Mouse (Mus musculus) CD8-positive naive resting alpha-beta T cell, adult 2 months (primary cell): ENCODE measurements around the gene Itgam.
"Not testable (repeated sequence)": the region's sequence is repeated elsewhere in the genome, so short reads cannot be mapped to it uniquely, and the experiment has no call there.

ENCODE experiments used
- DNase-seq, 2 experiments: peaks; one replicate each; pipeline ENCODE4 v3.0.0; 2022; ENCODE audit warnings: low read depth in 2 of 2, low spot score in 2 of 2

The Itgam gene

GRCm38 (mm10) chr7:128128741-128129720, 66.6 kb downstream of the Itgam start, which contains the start of gene Itgax:
Gene Itgax (plus strand): TSS chr7:128129547.
- no peak for DNase-seq

- no peak for DNase-seq
These were observed 69.7 kb downstream of the Itgam start for GRCm38 (mm10) chr7:128132148-128132547.

- no peak for DNase-seq
These were observed 71.2 kb downstream of the Itgam start for GRCm38 (mm10) chr7:128133596-128133995.

- DNase-seq, result no peak
These were observed 74.5 kb downstream of the Itgam start for GRCm38 (mm10) chr7:128136927-128137326.

GRCm38 (mm10) chr7:128139611-128140010, 77.2 kb downstream of the Itgam start:
- no peak for DNase-seq

- no peak for DNase-seq
These were observed 88.5 kb downstream of the Itgam start for GRCm38 (mm10) chr7:128150970-128151369.

- no peak for DNase-seq
These were observed 91.6 kb downstream of the Itgam start, which contains the start of gene Itgad for GRCm38 (mm10) chr7:128154076-128154475. Gene Itgad (plus strand): TSS chr7:128154376.

- DNase-seq, result no peak
These were observed 92.5 kb downstream of the Itgam start for GRCm38 (mm10) chr7:128154924-128155323.

GRCm38 (mm10) chr7:128158688-128159354, 96.4 kb downstream of the Itgam start:
- not testable (repeated sequence) for DNase-seq

- DNase-seq, result no peak
These were observed 101.6 kb downstream of the Itgam start for GRCm38 (mm10) chr7:128164001-128164400.

GRCm38 (mm10) chr7:128166391-128166790, 104.0 kb downstream of the Itgam start:
- DNase-seq, result no peak
